40 mouse cellular contexts compared by ENCODE assay signal in the genomic region with DNA sequence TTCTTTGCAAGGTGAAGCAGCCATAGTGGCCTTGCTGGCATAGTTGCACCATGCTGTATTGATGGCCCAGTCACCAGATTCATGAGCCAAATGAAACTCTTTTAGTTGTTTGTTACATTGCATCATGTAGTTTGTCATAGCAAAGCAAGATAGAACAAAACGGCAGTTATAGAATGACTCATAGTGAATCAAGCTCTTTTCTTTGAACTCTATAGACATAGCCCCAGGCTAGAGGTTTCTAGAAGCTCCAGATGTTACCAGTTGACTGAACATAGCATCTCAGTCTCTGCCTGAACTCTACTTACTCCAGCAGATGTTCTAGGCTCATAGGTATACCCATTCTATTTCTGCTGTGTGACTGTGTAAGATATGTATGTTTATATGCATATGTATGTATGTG. TPM values are rescaled to one million over a fixed set of nuclear protein-coding genes. Genes with fewer than 3 reads are reported as not detected.
"Had no signal": no experiment of that assay in that cellular context is flagged by ENCODE, and none has a peak within 500 bp of the region (broad histone marks: within the 10 kb centered on the region; RNA-seq: fewer than 3 reads in every experiment).

No protein-coding gene starts in this region.

- H3K27ac ChIP-seq: heart, embryonic 13.5 days; heart, embryonic 15.5 days; hindbrain, embryonic 10.5 days; hindbrain, embryonic 12.5 days; hindbrain, embryonic 13.5 days; hindbrain, embryonic 14.5 days; hindbrain, embryonic 15.5 days; hindbrain, postnatal 0 days; intestine, embryonic 15.5 days; kidney, embryonic 15.5 days; kidney, postnatal 0 days; layer of hippocampus, adult 2 months; left cerebral cortex, adult 2 months had no signal

- H3K9me3 ChIP-seq: heart, embryonic 12.5 days; heart, embryonic 13.5 days; heart, embryonic 15.5 days; hindbrain, embryonic 10.5 days; hindbrain, embryonic 12.5 days; hindbrain, embryonic 13.5 days; hindbrain, embryonic 15.5 days; intestine, embryonic 15.5 days; kidney, embryonic 15.5 days had no signal

- H3K4me3 ChIP-seq: heart, embryonic 12.5 days; heart, embryonic 13.5 days; heart, embryonic 15.5 days; hindbrain, embryonic 10.5 days; hindbrain, embryonic 12.5 days; hindbrain, embryonic 13.5 days; hindbrain, embryonic 15.5 days; intestine, embryonic 15.5 days; kidney, embryonic 15.5 days; layer of hippocampus, adult 2 months; left cerebral cortex, adult 2 months had no signal

- DNase-seq: heart, postnatal 10 days; heart, postnatal 14 days; heart, postnatal 36 days; heart, postnatal 4 days; kidney, adult 11 months; kidney, adult 18-20 months; kidney, adult 2 months; kidney, adult 8-10 months; kidney, adult 9 months; kidney, postnatal 10 days; kidney, postnatal 14 days; kidney, postnatal 36 days; kidney, postnatal 4 days; layer of hippocampus, adult 9-11 months; layer of hippocampus, postnatal 36 days had no signal

- H3K4me1 ChIP-seq: heart, embryonic 12.5 days; heart, embryonic 13.5 days; heart, embryonic 15.5 days; hindbrain, embryonic 10.5 days; hindbrain, embryonic 12.5 days; hindbrain, embryonic 13.5 days; hindbrain, embryonic 15.5 days; intestine, embryonic 15.5 days; kidney, embryonic 15.5 days had no signal

- H3K36me3 ChIP-seq: heart, embryonic 12.5 days; heart, embryonic 13.5 days; heart, embryonic 15.5 days; hindbrain, embryonic 10.5 days; hindbrain, embryonic 12.5 days; hindbrain, embryonic 13.5 days; hindbrain, embryonic 15.5 days; intestine, embryonic 15.5 days; kidney, embryonic 15.5 days had no signal

- H3K4me2 ChIP-seq: heart, embryonic 11.5 days; heart, embryonic 12.5 days; heart, embryonic 13.5 days; heart, embryonic 15.5 days; hindbrain, embryonic 12.5 days; hindbrain, embryonic 13.5 days; hindbrain, embryonic 14.5 days; hindbrain, embryonic 15.5 days; intestine, embryonic 15.5 days; kidney, embryonic 15.5 days had no signal

- H3K27me3 ChIP-seq: heart, embryonic 12.5 days; heart, embryonic 13.5 days; heart, embryonic 15.5 days; hindbrain, embryonic 12.5 days; hindbrain, embryonic 13.5 days; hindbrain, embryonic 15.5 days; intestine, embryonic 15.5 days; kidney, embryonic 15.5 days had no signal

- H3K9ac ChIP-seq: heart, embryonic 12.5 days; heart, embryonic 13.5 days; heart, embryonic 15.5 days; hindbrain, embryonic 12.5 days; hindbrain, embryonic 13.5 days; hindbrain, embryonic 14.5 days; hindbrain, embryonic 15.5 days; intestine, embryonic 15.5 days; kidney, embryonic 15.5 days had no signal

RNA-seq across cellular contexts. Expression of gene Marco, which starts 31.1 kb away (rescaled TPM):
- total RNA-seq: heart, postnatal 10 days; hematopoietic stem cell, adult 5-6 weeks; hindbrain, postnatal 0 days; layer of hippocampus, adult 18-20 months; layer of hippocampus, adult 2 months; layer of hippocampus, adult 8-10 months; layer of hippocampus, postnatal 10 days; layer of hippocampus, postnatal 14 days; layer of hippocampus, postnatal 25 days; layer of hippocampus, postnatal 36 days; left cerebral cortex, adult 18-20 months; left cerebral cortex, adult 2 months; left cerebral cortex, adult 8-10 months had no signal
- polyA plus RNA-seq: heart, embryonic 11.5 days; heart, embryonic 12.5 days; heart, embryonic 14.5 days; hindbrain, embryonic 10.5 days; hindbrain, embryonic 12.5 days; intestine, embryonic 14.5 days; kidney, postnatal 0 days had no signal
